Mouse (Mus musculus): ENCODE measurements at regions not wholly inside any gene's neighbourhood (a gene's known extent, or its start where the extent isn't known, plus 50 kb on each side); places are given as distances from the start of the nearest gene placed in this dataset.

DNA sequence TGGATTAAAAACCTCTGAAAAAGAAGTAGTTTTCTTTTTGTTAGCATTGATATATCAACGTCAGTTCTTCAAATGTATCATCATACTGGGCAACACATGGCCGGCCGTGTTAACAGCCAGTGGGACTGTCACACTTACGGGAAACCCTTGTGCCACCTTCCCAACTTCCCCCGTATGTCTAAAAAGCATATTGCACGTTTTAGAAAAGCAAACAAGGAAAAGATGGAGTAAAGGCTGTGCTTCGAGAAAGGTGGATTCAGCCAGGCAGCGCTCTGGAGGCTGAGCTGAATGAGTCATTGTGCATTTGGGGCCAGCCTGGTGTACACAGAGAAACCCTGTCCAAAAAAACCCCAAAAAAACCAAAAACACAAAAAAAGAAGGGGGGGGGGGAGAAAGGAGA is 193.4 kb downstream of the 3100002H09Rik start:
- Histone ChIP-seq H3K27ac (ENCODE audit: low read length) (no peak overlapping the region), H3K9me3 (replicated peaks; ENCODE audit: control insufficient read depth, low read length, poor library complexity, severe bottlenecking) (peaks cover 5% of the 10 kb centered on the region; the same call in 1 of the 2 replicates), H3K4me1 (ENCODE audit: control insufficient read depth, insufficient read depth, low read length) (no peaks in the 10 kb centered on the region), H3K9ac (ENCODE audit: low read depth, low read length) (no peak overlapping the region), H3K27me3 (ENCODE audit: control insufficient read depth, insufficient read depth, low read depth, low read length) (no peaks in the 10 kb centered on the region), H3K4me3 (ENCODE audit: low read depth, low read length) (no peak overlapping the region), H3K36me3 (ENCODE audit: control insufficient read depth, insufficient read depth, low read length) (no peaks in the 10 kb centered on the region), H3K4me2 (ENCODE audit: low read length) (no peak overlapping the region)
- WGBS: 89% methylated on average over 8 of the region's 8 CpGs
- no peak for ATAC-seq

DNA sequence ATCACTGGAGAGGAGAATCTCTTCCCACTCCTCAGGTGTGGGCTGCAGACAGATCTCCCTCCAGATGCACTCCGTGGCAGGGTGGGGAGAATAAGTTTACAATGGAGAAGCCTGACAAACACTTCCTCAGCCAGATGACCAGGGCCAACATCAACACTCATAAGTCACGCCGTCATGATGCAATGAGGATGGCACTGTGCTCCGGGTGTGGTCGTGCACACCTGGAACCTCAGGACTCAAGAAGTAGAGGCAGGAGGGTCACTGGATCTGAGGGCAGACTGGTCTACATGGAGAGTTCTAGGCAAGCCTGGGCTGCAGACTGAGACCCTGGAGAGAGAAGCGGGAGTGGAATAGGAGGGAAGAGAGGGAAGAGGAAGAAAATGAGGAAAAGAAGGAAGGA is 194.3 kb downstream of the 3100002H09Rik start:
- 92% methylated on average over 6 of the region's 6 CpGs for WGBS
- Histone ChIP-seq H3K36me3 (ENCODE audit: control insufficient read depth, insufficient read depth, low read length) (no peaks in the 10 kb centered on the region), H3K4me2 (ENCODE audit: low read length) (no peak overlapping the region), H3K9me3 (replicated peaks; ENCODE audit: control insufficient read depth, low read length, poor library complexity, severe bottlenecking) (peaks cover 5% of the 10 kb centered on the region; the same call in 1 of the 2 replicates), H3K4me3 (ENCODE audit: low read depth, low read length) (no peak overlapping the region), H3K27me3 (ENCODE audit: control insufficient read depth, insufficient read depth, low read depth, low read length) (no peaks in the 10 kb centered on the region), H3K9ac (ENCODE audit: low read depth, low read length) (no peak overlapping the region), H3K4me1 (ENCODE audit: control insufficient read depth, insufficient read depth, low read length) (no peaks in the 10 kb centered on the region), H3K27ac (ENCODE audit: low read length) (no peak overlapping the region)
- no peak for ATAC-seq

DNA sequence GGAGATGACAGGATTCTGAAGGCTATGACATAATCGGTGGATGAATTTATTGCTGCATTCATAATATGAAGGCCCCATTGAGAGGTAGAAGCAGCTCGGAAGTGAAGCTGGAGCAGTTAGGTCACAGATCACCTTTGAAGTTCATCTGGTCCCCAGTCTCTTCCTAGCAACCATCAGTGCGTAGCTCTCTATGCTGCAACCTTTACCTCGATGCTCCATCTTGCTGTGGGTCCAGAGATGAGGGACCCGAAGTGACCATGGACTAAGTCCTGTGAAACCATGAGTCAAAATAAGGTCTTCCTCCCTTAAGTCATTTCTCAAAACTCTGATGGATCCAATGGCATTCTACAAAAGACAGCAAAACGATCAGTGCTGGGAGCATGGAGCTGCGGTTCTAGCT is 196.2 kb downstream of the 3100002H09Rik start:
- Histone ChIP-seq H3K27me3 (ENCODE audit: control insufficient read depth, insufficient read depth, low read depth, low read length) (no peaks in the 10 kb centered on the region), H3K9me3 (replicated peaks; ENCODE audit: control insufficient read depth, low read length, poor library complexity, severe bottlenecking) (no peaks in the 10 kb centered on the region; the same call in 1 of the 2 replicates), H3K4me1 (ENCODE audit: control insufficient read depth, insufficient read depth, low read length) (no peaks in the 10 kb centered on the region), H3K4me3 (ENCODE audit: low read depth, low read length) (no peak overlapping the region), H3K4me2 (ENCODE audit: low read length) (no peak overlapping the region), H3K36me3 (ENCODE audit: control insufficient read depth, insufficient read depth, low read length) (no peaks in the 10 kb centered on the region), H3K27ac (ENCODE audit: low read length) (no peak overlapping the region), H3K9ac (ENCODE audit: low read depth, low read length) (no peak overlapping the region)
- 92% methylated on average over 7 of the region's 7 CpGs for WGBS
- no peak for ATAC-seq

DNA sequence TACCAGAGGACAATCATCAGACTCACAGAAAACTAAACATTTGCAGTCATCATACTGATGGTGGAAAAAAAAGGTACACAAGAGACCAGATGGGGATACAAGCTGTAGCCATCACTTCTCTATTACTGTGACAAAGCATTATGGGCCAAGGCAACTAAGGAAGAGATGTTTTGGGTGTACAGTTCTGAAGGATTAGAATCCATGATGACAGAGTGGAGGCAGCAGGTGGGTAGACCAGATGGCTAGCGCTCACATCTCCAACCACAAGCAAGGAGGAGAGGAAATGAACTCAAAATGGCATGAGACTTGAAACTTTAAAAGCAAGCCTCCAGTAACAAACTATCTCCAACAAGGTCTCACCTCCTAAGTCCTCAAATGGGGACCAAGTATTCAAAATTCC is 201.3 kb downstream of the 3100002H09Rik start:
- H3K36me3 ChIP-seq (ENCODE audit: control insufficient read depth, insufficient read depth, low read length): no peaks in the 10 kb centered on the region
- H3K27me3 ChIP-seq (ENCODE audit: control insufficient read depth, insufficient read depth, low read depth, low read length): no peaks in the 10 kb centered on the region
- H3K4me2 ChIP-seq (ENCODE audit: low read length): no peak overlapping the region
- H3K4me3 ChIP-seq (ENCODE audit: low read depth, low read length): no peak overlapping the region
- H3K9me3 ChIP-seq (replicated peaks; ENCODE audit: control insufficient read depth, low read length, poor library complexity, severe bottlenecking): no peaks in the 10 kb centered on the region
- WGBS: 94% methylated on average over 1 of the region's 1 CpGs
- H3K4me1 ChIP-seq (ENCODE audit: control insufficient read depth, insufficient read depth, low read length): no peaks in the 10 kb centered on the region
- ATAC-seq: no peak
- no peak overlapping the region for H3K9ac ChIP-seq (ENCODE audit: low read depth, low read length)
- H3K27ac ChIP-seq (ENCODE audit: low read length): no peak overlapping the region

DNA sequence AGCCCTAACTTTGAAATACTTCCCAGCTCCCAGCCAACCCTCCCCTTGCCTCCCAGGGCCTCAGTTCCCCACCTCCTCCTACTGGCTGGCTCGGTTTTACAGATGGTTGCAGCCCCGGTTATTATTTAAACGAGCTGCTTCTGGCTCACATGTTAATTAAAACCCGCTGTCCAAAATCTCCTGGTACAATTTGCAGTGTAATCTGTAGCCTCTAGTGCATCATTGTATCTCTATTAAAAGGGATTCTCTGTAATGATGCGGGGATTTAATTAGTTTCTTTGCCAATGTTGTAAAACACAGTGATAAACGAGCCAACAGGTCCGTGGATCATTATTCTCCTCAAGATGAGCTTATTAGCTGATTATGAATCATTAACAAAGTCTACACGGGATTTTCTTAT is 208.5 kb downstream of the 3100002H09Rik start:
- Histone ChIP-seq H3K4me3 (ENCODE audit: low read depth, low read length) (no peak overlapping the region), H3K4me1 (ENCODE audit: control insufficient read depth, insufficient read depth, low read length) (peaks cover 9% of the 10 kb centered on the region), H3K27me3 (ENCODE audit: control insufficient read depth, insufficient read depth, low read depth, low read length) (no peaks in the 10 kb centered on the region), H3K27ac (ENCODE audit: low read length) (no peak overlapping the region), H3K4me2 (ENCODE audit: low read length) (no peak overlapping the region), H3K9me3 (replicated peaks; ENCODE audit: control insufficient read depth, low read length, poor library complexity, severe bottlenecking) (no peaks in the 10 kb centered on the region), H3K9ac (ENCODE audit: low read depth, low read length) (no peak overlapping the region), H3K36me3 (ENCODE audit: control insufficient read depth, insufficient read depth, low read length) (no peaks in the 10 kb centered on the region)
- WGBS: 39% methylated on average over 8 of the region's 8 CpGs
- no peak for ATAC-seq

DNA sequence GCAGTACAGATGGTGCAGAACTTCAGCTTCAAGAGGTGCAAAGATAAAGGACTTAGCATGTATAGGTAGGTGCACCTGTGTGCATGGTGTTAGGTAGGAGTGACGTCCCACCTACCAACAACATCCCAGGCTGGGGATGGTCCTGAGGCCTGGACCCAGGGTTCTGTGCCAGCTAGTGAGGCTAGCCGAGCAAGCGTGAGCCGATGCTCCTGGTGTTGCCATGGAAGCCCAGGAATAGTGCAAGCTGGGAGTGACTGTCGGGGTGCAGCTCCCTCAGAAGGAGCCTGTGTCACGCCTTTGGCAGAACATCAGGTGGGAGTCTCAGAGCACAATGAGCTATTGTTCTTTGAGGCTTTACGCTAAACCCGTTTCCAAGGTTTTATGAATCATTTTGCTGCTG is 209.9 kb downstream of the 3100002H09Rik start:
- Histone ChIP-seq H3K27me3 (ENCODE audit: control insufficient read depth, insufficient read depth, low read depth, low read length) (no peaks in the 10 kb centered on the region), H3K36me3 (ENCODE audit: control insufficient read depth, insufficient read depth, low read length) (no peaks in the 10 kb centered on the region), H3K9me3 (replicated peaks; ENCODE audit: control insufficient read depth, low read length, poor library complexity, severe bottlenecking) (no peaks in the 10 kb centered on the region), H3K9ac (ENCODE audit: low read depth, low read length) (no peak overlapping the region), H3K4me3 (ENCODE audit: low read depth, low read length) (no peak overlapping the region), H3K4me2 (ENCODE audit: low read length) (no peak overlapping the region), H3K4me1 (ENCODE audit: control insufficient read depth, insufficient read depth, low read length) (peaks cover 9% of the 10 kb centered on the region), H3K27ac (ENCODE audit: low read length) (no peak overlapping the region)
- WGBS: 54% methylated on average over 8 of the region's 8 CpGs
- peak; percentile 71; the same call in 1 of the 2 replicates for ATAC-seq

DNA sequence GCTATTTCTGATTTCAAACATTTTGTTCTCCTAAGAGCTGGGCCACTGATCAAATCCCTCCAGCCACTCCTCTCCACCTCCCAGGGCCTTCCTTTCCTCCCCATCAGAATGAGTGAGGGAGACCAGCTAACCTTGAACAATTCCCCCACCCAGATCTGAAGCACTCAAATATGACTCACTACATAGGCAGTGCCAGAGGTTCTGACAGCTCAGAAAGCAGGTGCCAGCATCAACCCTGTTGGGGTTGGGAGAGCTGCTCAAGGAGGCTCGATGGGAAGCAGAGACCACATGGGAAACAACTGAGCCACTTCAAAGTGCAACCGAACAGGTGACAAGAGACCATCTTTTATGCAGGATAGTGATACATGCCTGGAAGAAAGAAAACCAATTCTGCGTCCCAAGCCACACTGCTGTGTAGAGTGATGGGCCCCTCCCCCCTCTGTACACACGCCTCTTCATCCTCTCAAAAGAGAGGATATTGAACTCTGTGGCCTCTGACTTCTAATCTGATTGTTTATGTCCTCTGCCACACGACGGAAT is 210.4 kb downstream of the 3100002H09Rik start:
- H3K9ac ChIP-seq (ENCODE audit: low read depth, low read length): no peak overlapping the region
- H3K4me2 ChIP-seq (ENCODE audit: low read length): no peak overlapping the region
- no peaks in the 10 kb centered on the region for H3K27me3 ChIP-seq (ENCODE audit: control insufficient read depth, insufficient read depth, low read depth, low read length)
- WGBS: 48% methylated on average over 6 of the region's 6 CpGs
- H3K36me3 ChIP-seq (ENCODE audit: control insufficient read depth, insufficient read depth, low read length): no peaks in the 10 kb centered on the region
- no peak overlapping the region for H3K27ac ChIP-seq (ENCODE audit: low read length)
- ATAC-seq: no peak
- peaks cover 9% of the 10 kb centered on the region for H3K4me1 ChIP-seq (ENCODE audit: control insufficient read depth, insufficient read depth, low read length)
- H3K4me3 ChIP-seq (ENCODE audit: low read depth, low read length): no peak overlapping the region
- H3K9me3 ChIP-seq (replicated peaks; ENCODE audit: control insufficient read depth, low read length, poor library complexity, severe bottlenecking): no peaks in the 10 kb centered on the region

DNA sequence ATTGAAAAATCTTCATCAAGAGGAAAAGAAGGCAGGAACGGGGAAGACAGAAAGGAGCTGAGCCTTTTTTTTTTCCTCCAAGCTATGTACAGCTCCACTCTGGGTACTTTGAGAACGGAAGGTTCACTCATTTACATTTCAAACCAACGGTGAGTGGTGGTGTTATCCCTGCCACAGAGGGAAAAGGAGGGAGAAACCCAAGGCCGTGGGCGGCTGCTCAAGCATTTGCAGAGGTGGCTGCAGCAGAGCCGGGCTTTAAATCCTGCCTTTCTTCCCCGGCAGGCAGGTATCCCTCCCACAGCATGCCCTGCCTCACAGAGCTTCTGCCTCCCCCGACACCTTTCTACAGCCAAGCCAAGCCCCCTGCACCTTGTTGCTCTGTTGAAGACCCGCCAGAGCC is 212.2 kb downstream of the 3100002H09Rik start:
- peaks cover 9% of the 10 kb centered on the region for H3K4me1 ChIP-seq (ENCODE audit: control insufficient read depth, insufficient read depth, low read length)
- no peaks in the 10 kb centered on the region for H3K27me3 ChIP-seq (ENCODE audit: control insufficient read depth, insufficient read depth, low read depth, low read length)
- H3K9me3 ChIP-seq (replicated peaks; ENCODE audit: control insufficient read depth, low read length, poor library complexity, severe bottlenecking): no peaks in the 10 kb centered on the region
- H3K9ac ChIP-seq (ENCODE audit: low read depth, low read length): no peak overlapping the region
- ATAC-seq: no peak
- no peak overlapping the region for H3K4me3 ChIP-seq (ENCODE audit: low read depth, low read length)
- H3K27ac ChIP-seq (ENCODE audit: low read length): no peak overlapping the region
- WGBS: 23% methylated on average over 9 of the region's 9 CpGs
- no peaks in the 10 kb centered on the region for H3K36me3 ChIP-seq (ENCODE audit: control insufficient read depth, insufficient read depth, low read length)
- H3K4me2 ChIP-seq (ENCODE audit: low read length): no peak overlapping the region

DNA sequence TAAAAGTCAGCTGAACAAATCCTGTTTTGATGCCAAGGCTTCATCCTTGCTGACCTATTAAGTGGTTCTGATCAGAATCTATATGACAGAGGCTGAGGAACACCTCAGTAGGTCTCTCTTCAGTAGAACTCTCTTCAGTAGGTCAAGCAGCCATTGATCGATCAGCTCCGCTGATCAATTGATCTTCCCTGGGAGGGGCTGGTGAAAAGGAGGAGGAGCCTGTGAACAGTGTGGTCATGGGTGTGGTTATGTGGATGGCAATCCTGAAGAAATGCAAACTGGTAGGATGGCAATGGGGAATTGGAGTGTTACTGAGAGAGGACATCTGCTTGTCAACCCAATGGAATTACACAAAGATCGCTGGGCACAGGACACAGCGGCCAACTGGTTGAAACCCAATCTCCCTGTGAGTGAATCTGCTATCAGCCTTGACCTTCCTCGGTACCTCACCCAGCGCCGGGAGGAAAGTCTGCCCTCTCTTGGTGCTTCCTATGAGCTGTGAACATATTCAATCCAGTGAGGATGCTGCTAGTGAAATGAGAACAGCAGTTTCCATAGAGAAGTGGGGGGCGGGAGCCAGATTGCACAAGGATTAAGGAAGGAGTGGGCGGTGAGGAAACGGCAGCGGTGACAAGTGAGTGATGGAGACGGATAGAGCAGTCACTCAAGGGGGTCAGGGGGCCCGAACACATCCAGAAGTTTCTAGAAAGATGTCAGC is 213.9 kb downstream of the 3100002H09Rik start:
- H3K4me2 ChIP-seq (ENCODE audit: low read length): no peak overlapping the region
- no peaks in the 10 kb centered on the region for H3K36me3 ChIP-seq (ENCODE audit: control insufficient read depth, insufficient read depth, low read length)
- no peaks in the 10 kb centered on the region for H3K9me3 ChIP-seq (replicated peaks; ENCODE audit: control insufficient read depth, low read length, poor library complexity, severe bottlenecking)
- no peak overlapping the region for H3K9ac ChIP-seq (ENCODE audit: low read depth, low read length)
- WGBS: 63% methylated on average over 13 of the region's 13 CpGs
- no peak overlapping the region for H3K4me3 ChIP-seq (ENCODE audit: low read depth, low read length)
- H3K27me3 ChIP-seq (ENCODE audit: control insufficient read depth, insufficient read depth, low read depth, low read length): no peaks in the 10 kb centered on the region
- H3K27ac ChIP-seq (ENCODE audit: low read length): no peak overlapping the region
- H3K4me1 ChIP-seq (ENCODE audit: control insufficient read depth, insufficient read depth, low read length): peaks cover 9% of the 10 kb centered on the region
- no peak for ATAC-seq

All from midbrain, embryonic 16.5 days (tissue).